Mouse (Mus musculus): ENCODE measurements around the gene Mpig6b. TPM values are rescaled to one million over a fixed set of nuclear protein-coding genes. Genes with fewer than 3 reads are reported as not detected.
"Not testable (repeated sequence)": the region's sequence is repeated elsewhere in the genome, so short reads cannot be mapped to it uniquely, and the experiment has no call there.

The Mpig6b gene
- total and polyA plus RNA-seq, 2 experiments from 2014 or later: 0.18 TPM; not detected in 1

GRCm38 (mm10) chr17:35043794-35044193 is 22.2 kb downstream of the Mpig6b start:
- Histone ChIP-seq H3K4me2 (ENCODE audit: low read depth, low read length) (no peak overlapping the region), H3K36me3 (ENCODE audit: insufficient read depth, low read length) (no peaks in the 10 kb centered on the region), H3K4me1 (ENCODE audit: insufficient read depth, low read length) (no peaks in the 10 kb centered on the region), H3K4me3 (ENCODE audit: low read length) (no peak overlapping the region), H3K27ac (no peak overlapping the region), H3K9ac (replicated peaks; ENCODE audit: low read length) (no peak overlapping the region), H3K9me3 (ENCODE audit: low read length) (no peaks in the 10 kb centered on the region), H3K27me3 (ENCODE audit: insufficient read depth, low read length) (no peaks in the 10 kb centered on the region)
- TF ChIP-seq CTCF (IDR thresholded peaks at IDR 0.05; ENCODE audit: low read depth): no peak
- DNase-seq (ENCODE audit: low spot score) (no peak), ATAC-seq (no peak)
- WGBS: 88% methylated on average over 4 of the region's 4 CpGs

GRCm38 (mm10) chr17:35039121-35039873 is 26.7 kb downstream of the Mpig6b start:
- no peak for ATAC-seq

GRCm38 (mm10) chr17:35034896-35035295 is 31.1 kb downstream of the Mpig6b start:
- H3K4me1 ChIP-seq (ENCODE audit: insufficient read depth, low read length): no peaks in the 10 kb centered on the region
- H3K4me2 ChIP-seq (ENCODE audit: low read depth, low read length): no peak overlapping the region
- no peaks in the 10 kb centered on the region for H3K27me3 ChIP-seq (ENCODE audit: insufficient read depth, low read length)
- TF ChIP-seq CTCF (IDR thresholded peaks at IDR 0.05; ENCODE audit: low read depth): no peak
- H3K36me3 ChIP-seq (ENCODE audit: insufficient read depth, low read length): no peaks in the 10 kb centered on the region
- no peak overlapping the region for H3K9ac ChIP-seq (replicated peaks; ENCODE audit: low read length)
- H3K4me3 ChIP-seq (ENCODE audit: low read length): no peak overlapping the region
- WGBS: 79% methylated on average over 6 of the region's 6 CpGs
- ATAC-seq: no peak
- no peaks in the 10 kb centered on the region for H3K9me3 ChIP-seq (ENCODE audit: low read length)
- H3K27ac ChIP-seq: no peak overlapping the region
- no peak for DNase-seq (ENCODE audit: low spot score)

More at GRCm38 (mm10) chr17:35039121-35039873, 26.7 kb downstream of the Mpig6b start:
- 85% methylated on average over 11 of the region's 11 CpGs for WGBS
- Histone ChIP-seq H3K4me2 (ENCODE audit: low read depth, low read length) (no peak overlapping the region), H3K4me3 (ENCODE audit: low read length) (no peak overlapping the region), H3K36me3 (ENCODE audit: insufficient read depth, low read length) (no peaks in the 10 kb centered on the region), H3K9me3 (ENCODE audit: low read length) (no peaks in the 10 kb centered on the region), H3K27me3 (ENCODE audit: insufficient read depth, low read length) (no peaks in the 10 kb centered on the region), H3K27ac (no peak overlapping the region), H3K4me1 (ENCODE audit: insufficient read depth, low read length) (no peaks in the 10 kb centered on the region), H3K9ac (replicated peaks; ENCODE audit: low read length) (no peak overlapping the region)
- DNase-seq (ENCODE audit: low spot score): no peak
- TF ChIP-seq CTCF (IDR thresholded peaks at IDR 0.05; ENCODE audit: low read depth): no peak

GRCm38 (mm10) chr17:35033703-35034102 is 32.3 kb downstream of the Mpig6b start:
- not testable (repeated sequence) for H3K4me1 ChIP-seq (ENCODE audit: insufficient read depth, low read length); H3K9me3 ChIP-seq (ENCODE audit: low read length); H3K27ac ChIP-seq; H3K4me2 ChIP-seq (ENCODE audit: low read depth, low read length); H3K27me3 ChIP-seq (ENCODE audit: insufficient read depth, low read length); H3K4me3 ChIP-seq (ENCODE audit: low read length); ATAC-seq; DNase-seq (ENCODE audit: low spot score); H3K9ac ChIP-seq (replicated peaks; ENCODE audit: low read length); H3K36me3 ChIP-seq (ENCODE audit: insufficient read depth, low read length)
- WGBS: 63% methylated on average over 1 of the region's 1 CpGs

- Histone ChIP-seq H3K36me3 (ENCODE audit: insufficient read depth, low read length) (no peaks in the 10 kb centered on the region), H3K4me1 (ENCODE audit: insufficient read depth, low read length) (no peaks in the 10 kb centered on the region), H3K4me3 (ENCODE audit: low read length) (no peak overlapping the region), H3K9ac (replicated peaks; ENCODE audit: low read length) (no peak overlapping the region), H3K27ac (no peak overlapping the region), H3K4me2 (ENCODE audit: low read depth, low read length) (no peak overlapping the region), H3K27me3 (ENCODE audit: insufficient read depth, low read length) (no peaks in the 10 kb centered on the region), H3K9me3 (ENCODE audit: low read length) (no peaks in the 10 kb centered on the region)
- no peak for ATAC-seq
- no peak for DNase-seq (ENCODE audit: low spot score)
- WGBS: 75% methylated on average over 8 of the region's 8 CpGs
- peak; percentile 7; the same call in 1 of the 2 replicates for TF ChIP-seq CTCF (IDR thresholded peaks at IDR 0.05; ENCODE audit: low read depth)
Measured at GRCm38 (mm10) chr17:35032323-35032870, 33.6 kb downstream of the Mpig6b start.

GRCm38 (mm10) chr17:35031880-35032279 is 34.1 kb downstream of the Mpig6b start:
- H3K27ac ChIP-seq: no peak overlapping the region
- H3K4me3 ChIP-seq (ENCODE audit: low read length): no peak overlapping the region
- no peak overlapping the region for H3K4me2 ChIP-seq (ENCODE audit: low read depth, low read length)
- H3K27me3 ChIP-seq (ENCODE audit: insufficient read depth, low read length): no peaks in the 10 kb centered on the region
- no peaks in the 10 kb centered on the region for H3K9me3 ChIP-seq (ENCODE audit: low read length)
- H3K36me3 ChIP-seq (ENCODE audit: insufficient read depth, low read length): no peaks in the 10 kb centered on the region
- WGBS: 92% methylated on average over 7 of the region's 7 CpGs
- no peak overlapping the region for H3K9ac ChIP-seq (replicated peaks; ENCODE audit: low read length)
- no peak for TF ChIP-seq CTCF (IDR thresholded peaks at IDR 0.05; ENCODE audit: low read depth)
- DNase-seq (ENCODE audit: low spot score): no peak
- no peak for ATAC-seq
- no peaks in the 10 kb centered on the region; the same call in 1 of the 2 replicates for H3K4me1 ChIP-seq (ENCODE audit: insufficient read depth, low read length)

- Histone ChIP-seq H3K27ac (no peak overlapping the region), H3K9ac (replicated peaks; ENCODE audit: low read length) (no peak overlapping the region), H3K4me3 (ENCODE audit: low read length) (no peak overlapping the region), H3K27me3 (ENCODE audit: insufficient read depth, low read length) (no peaks in the 10 kb centered on the region), H3K9me3 (ENCODE audit: low read length) (no peaks in the 10 kb centered on the region), H3K4me2 (ENCODE audit: low read depth, low read length) (no peak overlapping the region), H3K4me1 (ENCODE audit: insufficient read depth, low read length) (no peaks in the 10 kb centered on the region; the same call in 1 of the 2 replicates), H3K36me3 (ENCODE audit: insufficient read depth, low read length) (no peaks in the 10 kb centered on the region)
- TF ChIP-seq CTCF (IDR thresholded peaks at IDR 0.05; ENCODE audit: low read depth): no peak
- DNase-seq (ENCODE audit: low spot score) (no peak), ATAC-seq (no peak)
- 82% methylated on average over 11 of the region's 11 CpGs for WGBS
Measured at GRCm38 (mm10) chr17:35031272-35031671, 34.7 kb downstream of the Mpig6b start.
